Mouse (Mus musculus): ENCODE data around the gene Rbbp5.

DNA sequence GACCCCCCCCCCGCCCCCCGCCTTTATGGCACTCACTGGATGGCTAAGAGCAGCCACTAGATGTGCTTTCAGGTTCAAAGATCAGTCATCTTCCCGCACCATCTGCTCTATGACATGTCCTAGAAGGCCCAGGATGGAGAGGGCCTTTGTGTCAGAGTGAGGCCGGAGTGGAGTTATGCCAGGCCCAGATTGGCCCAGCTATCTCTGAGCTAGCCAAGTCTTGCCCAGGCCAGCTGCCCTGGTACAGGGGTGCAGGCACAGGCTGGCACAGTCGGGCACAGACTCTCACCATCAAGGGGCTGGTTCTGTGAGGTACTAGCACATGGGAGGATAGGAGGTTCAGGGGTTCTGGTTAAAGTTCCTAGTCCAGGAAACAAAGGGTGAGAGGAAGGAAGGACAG lies 60.6 kb downstream of the Rbbp5 start:
- TF ChIP-seq GATA1 (IDR thresholded peaks at IDR 0.05; ENCODE audit: borderline replicate concordance, low read length) (no peak), FLI1 (IDR thresholded peaks at IDR 0.05; ENCODE audit: low read length) (no peak)
